Mouse (Mus musculus) left cerebral cortex, postnatal 25 days (tissue): Measurements from ENCODE around the gene Amfr. TPM values are rescaled to one million over a fixed set of nuclear protein-coding genes. Genes with fewer than 3 reads are reported as not detected.

Experiments used
- DNase-seq, 2 experiments: peaks; one replicate each; pipeline ENCODE4 v3.0.0; 2022; ENCODE audit warnings: low spot score in 2 of 2, mixed read lengths in 1 of 2
- intact Hi-C: fragments of 180-260 bp; cut with DNase I; formaldehyde crosslinking; loops from one replicate; pipeline ENCODE4 v1.15.1; 2025
- total RNA-seq, 2 experiments: library from RNA; stranded (reverse); gene quantifications; 2 replicates each; pipeline ENCODE4 v1.2.3; 2021

Gene Amfr
- total RNA-seq = 100 to 1,000 TPM; 114 to 115 TPM

DNA sequence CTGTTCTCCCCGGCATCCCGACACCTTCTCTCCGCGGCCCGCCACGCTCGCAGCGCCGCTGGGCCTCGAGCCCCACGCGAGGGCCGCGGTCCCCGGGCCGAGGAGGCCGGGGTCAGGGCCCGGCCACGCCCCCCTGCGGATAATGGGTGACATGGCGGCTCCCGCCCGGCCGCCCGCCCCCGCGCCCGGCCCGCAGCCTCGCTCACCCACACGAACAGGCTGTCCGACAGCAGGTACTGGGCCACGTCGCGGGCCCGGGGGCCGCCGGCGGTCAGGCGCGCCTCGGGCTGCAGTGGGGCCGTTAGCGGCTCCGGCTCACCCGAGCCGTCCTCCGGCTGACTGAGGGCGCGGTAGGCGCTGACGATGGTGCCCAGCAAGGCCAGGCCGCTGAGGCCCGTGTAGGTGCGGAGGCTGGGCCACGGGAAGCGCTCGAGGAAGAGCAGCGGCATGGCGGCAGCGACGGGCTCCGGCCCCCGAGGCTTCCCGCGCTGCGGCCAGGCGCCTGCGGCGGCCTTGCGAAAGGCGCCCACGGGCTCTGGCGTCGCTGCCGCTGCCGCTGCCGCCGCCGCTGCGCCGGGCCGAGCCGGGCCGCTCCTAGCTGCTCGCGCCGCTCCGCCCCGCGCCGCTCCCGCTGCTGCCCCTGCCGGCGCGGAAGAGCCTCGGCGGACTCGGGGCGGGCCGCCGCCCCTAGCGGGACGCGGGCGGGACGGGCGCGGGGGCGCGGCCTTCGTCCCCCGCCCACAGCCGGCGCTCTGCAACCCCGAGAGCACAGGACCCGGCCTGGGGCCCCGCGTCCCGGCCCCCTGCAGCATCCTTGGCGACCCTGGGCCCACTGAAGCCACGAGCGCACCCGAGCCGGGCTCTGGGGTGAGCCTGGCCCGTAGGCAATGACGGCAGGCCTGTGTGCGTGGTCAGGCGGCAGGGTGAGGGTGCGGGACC lies at the start of gene Amfr:
TSS of gene Amfr (minus strand) at position 830 of the 939 bp plus-strand sequence.
- intact Hi-C loops = loop anchor here (2.0 kb wide), 1 partner anchor 25 kb away; the partner anchor contains the start of genes Nudt21 and Ogfod1
- peak; percentile 49 to 62 for DNase-seq

DNA sequence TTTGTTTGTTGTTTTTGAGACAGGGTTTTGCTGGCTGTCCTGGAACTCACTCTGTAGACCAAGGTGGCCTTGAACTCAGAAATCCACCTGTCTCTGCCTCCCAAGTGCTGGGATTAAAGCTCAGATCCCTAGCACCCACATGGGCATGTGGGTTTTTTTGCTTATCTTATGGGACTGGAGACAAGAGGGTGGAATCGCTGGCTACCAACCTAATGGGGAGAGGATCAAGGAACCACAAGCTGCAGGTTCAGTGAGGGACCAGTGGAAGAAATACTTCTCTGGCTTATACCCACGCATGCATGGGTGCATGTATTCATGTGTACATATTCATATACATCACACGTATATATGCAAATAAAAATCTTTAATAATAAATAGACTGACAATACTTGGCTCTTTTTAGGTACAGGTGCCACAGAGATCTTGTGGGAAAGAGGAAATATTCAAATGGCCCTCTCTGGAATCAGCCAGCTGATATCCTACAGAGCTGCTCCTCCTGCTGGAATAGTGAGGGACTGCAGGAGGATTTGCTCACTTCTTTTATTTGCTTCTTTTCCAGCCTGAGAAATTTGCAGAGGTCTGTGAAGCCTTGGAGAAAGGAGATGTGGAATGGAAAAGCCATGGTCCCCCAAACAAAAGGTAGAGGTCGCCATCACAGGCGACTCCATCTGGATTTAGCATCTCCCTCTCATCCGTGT lies 44.7 kb upstream of the Amfr start:
- peak; percentile 61 to 63 for DNase-seq
- intact Hi-C loops = no loop called here

DNA sequence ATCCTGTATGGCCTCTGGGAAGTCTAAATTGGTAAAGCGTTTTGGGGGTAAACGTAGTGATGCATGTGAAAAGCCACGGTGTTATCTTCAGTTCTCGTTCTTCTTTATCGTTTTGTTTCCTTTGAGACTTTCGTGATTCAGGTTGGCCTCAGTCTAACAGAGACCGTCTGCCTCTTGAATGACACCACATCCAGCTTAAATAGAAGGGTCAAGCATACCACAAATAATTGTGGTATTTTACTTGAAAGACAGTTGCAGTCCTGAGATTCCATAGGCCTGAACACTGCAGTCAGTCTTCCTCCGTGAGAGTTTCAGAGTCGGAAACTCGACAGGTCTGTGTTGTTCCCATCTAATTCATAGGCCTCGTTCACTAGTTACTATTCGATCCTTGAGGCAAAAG lies 40.1 kb upstream of the Amfr start:
- intact Hi-C loops = no loop called here
- DNase-seq = no peak

DNA sequence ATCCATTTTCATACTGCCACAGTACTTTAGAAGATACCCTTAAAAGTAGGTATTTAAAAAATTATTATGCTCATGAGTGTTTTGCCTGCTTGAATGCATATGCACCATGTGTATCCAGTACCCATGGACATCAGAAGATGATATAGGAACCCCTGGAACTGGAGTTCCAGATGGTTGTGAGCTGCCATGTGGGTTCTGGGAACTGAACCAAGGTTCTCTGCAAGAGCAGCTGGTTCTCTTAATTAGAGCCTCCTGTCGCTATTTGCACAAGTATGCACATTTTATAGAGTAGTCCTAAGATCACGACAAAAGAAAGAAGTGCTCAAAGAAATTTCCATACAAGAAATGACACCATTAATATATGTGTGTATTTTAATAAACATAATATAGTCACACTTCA lies 35.2 kb upstream of the Amfr start:
- peak in 1 of 2 experiments; percentile 24 for DNase-seq
- intact Hi-C loops = no loop called here

DNA sequence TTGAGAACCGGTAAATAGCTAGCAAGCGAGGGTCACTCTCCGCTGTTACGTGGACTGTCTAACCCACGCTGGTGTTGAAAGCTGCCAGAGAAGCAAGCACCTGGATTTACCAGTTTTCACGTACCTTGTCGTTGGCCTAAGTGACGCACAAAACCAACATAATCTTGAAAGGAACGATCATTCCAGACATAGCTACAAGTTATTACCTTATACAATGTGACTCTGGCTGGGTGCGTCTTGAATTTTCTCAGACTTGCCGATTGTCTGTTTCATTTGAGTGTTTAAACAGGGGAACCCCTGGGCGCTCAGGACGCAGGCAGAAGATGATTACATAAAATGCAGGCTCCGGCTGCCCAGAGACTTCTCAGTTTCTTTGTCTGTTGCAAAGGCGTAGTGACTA lies 25.2 kb upstream of the Amfr start:
- peak in 1 of 2 experiments; percentile 21 for DNase-seq
- intact Hi-C loops = loop anchor here (2.0 kb wide), 1 partner anchor 25 kb away; the partner anchor contains the start of gene Amfr

DNA sequence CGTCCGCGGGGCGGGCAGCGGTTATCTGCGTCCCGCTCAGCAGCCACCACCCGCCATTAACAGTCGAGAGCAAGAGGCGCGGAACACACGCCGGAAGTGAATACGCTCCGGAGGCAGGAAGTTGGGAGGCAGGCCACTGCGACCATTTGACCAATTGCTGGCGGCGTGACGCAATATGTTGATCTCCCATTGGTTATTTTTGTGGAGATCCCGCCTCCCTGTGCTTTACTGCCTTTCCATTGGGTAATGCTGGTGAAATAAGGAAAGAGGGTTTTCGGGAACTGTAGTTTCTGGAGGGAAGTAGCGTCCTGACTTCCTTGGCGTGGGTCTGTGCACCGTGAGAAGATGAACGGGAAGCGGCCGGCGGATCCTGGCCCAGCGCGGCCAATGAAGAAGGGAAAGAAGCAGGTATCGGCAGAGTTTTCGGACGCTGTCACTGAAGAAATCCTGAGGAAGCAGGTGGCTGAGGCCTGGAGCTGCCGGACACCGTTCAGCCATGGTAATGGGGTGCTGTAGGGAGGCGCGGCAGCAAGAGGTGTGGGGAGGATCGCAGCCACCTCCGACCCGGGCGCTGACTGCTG lies 24.4 kb upstream of the Amfr start, which contains the start of the genes Nudt21 and Ogfod1:
TSS of gene Nudt21 (minus strand) at position 88 of the 581 bp plus-strand sequence.
TSS of gene Ogfod1 (plus strand) at position 255 of the 581 bp plus-strand sequence.
- intact Hi-C loops = loop anchor here (2.0 kb wide), 1 partner anchor 24 kb away; the partner anchor contains the start of gene Amfr
- peak; percentile 97 to 99 for DNase-seq

DNA sequence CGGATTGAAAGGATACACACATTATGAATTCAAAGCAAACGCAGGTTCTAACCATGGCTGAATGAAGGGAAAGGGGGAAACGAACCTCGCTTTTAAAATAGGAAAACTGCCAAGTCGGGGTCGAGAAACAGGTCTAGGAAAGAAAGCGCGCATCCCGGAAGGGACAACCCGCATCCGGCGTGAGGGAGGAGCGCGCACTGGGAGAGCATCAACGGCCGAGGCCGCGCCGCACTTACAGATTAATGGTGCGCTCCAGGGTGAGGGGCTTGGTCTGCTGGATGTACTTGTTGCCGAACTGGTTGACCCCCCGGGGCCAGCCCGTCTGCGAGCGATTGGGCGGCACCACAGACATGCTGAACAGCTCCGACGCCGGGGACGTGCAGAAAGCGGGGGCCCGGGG lies 23.9 kb upstream of the Amfr start:
- peak; percentile 65 to 69 for DNase-seq
- intact Hi-C loops = loop anchor here (2.0 kb wide), 1 partner anchor 24 kb away; the partner anchor contains the start of gene Amfr

DNA sequence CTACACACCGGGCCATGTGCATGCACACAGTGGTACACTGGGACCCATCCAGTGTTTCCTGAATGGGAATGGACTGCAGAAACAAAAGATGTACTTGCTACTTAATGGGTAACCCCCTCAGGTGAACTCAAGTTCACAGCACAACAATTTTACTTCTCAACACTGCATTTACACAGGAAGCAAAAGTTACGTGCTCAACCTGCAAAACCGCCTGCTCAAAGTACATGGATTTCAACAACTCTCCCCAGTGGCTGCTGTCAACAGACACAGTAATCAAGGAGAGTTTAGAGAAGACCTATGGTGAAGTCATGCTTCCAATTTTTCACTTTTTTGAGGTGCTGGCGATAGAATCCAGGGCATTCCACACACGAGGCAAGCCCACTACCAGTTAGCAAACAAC lies 22.6 kb upstream of the Amfr start:
- no peak for DNase-seq
- intact Hi-C loops = no loop called here

DNA sequence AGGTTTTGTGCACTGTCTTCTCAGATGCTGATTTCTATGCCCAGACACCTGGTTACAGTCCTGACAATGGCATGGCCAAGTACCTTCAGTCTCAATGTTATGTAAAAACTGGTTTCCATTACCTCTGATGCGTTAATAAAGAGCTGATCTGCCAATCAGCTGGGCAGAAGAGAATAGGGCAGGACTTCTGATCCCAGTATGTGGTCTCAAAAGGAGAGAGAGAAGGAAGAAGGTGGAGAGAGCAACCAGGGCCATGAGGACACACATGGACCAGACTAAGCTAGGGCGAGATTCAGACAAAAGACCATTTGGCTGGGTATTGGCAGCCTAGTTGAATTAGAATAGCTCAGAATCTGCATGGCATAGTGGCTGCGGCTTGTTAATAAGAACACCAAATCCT lies 21.0 kb upstream of the Amfr start:
- DNase-seq = no peak
- intact Hi-C loops = no loop called here

DNA sequence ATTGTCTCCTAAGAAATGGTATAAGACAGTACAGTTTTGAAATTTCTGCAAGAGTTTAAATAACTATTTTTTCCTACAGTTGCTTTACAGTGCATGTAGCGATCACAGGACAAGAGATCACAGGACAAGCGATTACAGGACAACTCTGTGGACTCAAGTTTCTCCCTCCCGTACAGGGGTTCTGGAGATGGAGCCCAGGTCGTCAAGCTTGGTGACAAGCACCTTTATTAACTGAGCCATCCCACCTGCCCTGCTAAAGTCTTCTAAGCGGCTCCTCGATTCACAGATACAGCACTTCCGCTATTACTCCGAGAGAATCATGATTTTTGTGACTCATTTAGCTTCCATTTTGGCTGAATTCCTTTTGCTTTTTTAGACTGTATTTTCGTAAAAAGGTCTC lies 17.1 kb upstream of the Amfr start:
- intact Hi-C loops = no loop called here
- DNase-seq = no peak

DNA sequence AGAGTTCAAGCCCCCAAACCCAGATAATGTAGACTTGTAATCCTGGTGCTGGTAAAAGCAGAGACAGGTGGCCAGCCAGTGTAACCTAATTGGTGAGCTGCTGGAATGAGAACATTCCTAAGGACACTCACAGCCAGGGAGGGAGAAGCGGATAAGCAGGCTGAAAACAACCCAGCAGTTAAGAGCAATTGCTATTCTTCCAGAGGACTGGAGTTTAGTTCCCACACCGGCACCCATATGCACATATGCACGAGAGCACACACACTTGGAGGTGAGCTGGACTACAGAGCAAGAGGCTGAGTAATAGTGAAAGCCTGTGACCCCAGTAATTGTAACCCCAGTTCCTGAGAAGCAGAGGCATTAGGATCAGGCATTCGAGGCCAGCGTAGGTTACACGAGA lies 11.3 kb upstream of the Amfr start:
- no peak for DNase-seq

DNA sequence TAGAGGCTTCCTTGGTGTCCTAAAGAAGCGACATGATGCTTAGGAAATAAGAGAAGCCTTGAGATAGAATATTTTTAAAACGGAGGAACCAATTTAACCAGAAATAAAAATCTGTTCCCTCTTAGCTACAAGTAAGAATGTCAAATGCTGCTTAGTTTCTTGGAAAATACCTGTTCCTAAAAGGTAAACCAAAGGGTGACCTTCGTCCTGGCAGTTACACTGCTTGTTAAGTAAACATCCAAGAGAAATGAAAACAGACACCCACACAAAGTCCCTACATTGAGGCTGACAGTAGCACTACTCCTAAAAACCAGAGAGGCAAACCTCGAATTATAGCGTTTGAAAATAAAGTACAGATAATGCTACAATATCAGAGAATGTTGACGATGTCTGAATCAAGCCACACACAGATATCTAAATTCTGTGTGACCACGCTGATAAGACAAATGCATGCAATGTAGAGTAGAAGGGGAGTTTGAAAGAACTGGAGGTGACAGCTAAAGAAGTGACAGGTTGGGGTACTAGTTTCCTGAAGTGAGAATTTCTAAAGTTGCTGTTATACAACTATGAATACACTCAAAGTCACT lies 477 bp upstream of the Amfr start:
- DNase-seq = no peak
- intact Hi-C loops = loop anchor here (2.0 kb wide), 1 partner anchor 24 kb away; the partner anchor contains the start of genes Nudt21 and Ogfod1

More for the DNA sequence above, 11.3 kb upstream of the Amfr start:
- intact Hi-C loops = no loop called here

DNA sequence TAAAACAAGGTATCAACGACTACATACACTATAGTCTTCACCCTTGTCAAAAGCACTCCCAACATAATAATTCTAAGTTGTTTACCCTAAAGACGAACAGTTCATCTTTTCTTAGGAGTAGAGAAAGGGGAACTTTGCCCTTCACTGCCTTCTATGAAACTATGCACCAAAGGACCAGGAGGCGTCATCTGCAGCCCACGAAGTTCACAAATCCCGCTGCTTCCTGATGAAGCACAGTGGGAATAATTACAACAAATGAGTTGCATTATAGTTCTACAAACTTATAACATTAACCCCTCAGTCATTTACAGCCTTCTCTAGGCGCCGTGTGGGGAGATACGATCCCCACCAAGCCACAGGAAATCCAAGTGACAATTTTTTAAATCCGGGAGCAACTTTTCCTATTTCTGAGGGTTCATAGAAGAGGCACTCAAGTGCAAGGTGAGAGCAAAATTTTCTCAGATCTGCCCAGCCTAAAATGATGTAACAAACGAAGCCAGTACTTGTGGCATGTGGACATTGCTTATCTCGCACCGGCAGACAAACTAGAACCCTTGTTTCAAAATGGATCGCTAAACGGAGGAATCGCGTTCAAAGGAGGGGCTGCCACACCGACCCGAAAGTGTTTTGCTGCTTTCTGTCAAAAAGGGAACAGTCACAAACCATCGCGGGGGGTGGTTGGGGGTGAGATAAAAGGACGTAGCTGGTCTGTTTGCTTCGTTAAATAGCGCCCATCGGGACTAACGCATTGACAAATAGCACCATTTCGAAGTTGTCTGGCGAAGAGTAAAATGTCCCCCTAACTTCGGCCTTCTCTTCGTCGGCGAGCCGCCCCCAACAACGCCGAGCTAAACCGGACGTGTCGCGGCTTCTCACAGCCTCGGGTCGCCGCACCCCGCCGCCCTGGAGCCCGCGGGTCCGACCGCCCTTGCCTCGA lies 1.3 kb downstream of the Amfr start:
- intact Hi-C loops = loop anchor here (2.0 kb wide), 1 partner anchor 25 kb away; the partner anchor contains the start of genes Nudt21 and Ogfod1
- DNase-seq = no peak

DNA sequence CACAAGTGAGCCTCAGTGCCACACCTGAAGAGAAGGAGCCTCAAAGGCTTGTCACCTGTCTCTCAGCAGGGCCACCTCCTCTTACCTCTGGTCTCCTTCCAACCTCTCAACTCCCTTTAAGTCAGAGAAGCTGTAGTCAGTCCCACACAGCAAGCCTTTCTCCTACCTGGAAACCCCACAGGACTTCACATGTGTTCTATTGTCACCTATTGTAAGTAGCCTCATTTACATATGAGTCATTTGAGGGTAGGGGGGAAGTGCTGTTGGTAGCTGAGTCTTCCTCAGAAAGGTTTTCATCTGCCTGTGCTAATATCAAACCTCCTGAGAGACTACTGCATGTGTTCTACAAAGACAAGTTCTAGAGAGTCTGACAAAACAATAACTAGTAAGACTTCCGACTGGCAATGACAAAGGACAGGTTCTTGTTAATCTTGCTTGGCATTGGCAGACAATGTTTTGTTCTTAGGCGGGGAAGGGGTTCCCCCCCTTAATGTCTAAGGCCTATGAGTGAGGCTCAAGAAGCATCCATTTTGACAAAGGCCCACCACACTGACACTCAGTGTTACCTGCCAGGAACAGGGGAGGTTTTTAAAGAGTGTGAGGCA lies 2.4 kb downstream of the Amfr start:
- intact Hi-C loops = no loop called here
- DNase-seq = no peak

DNA sequence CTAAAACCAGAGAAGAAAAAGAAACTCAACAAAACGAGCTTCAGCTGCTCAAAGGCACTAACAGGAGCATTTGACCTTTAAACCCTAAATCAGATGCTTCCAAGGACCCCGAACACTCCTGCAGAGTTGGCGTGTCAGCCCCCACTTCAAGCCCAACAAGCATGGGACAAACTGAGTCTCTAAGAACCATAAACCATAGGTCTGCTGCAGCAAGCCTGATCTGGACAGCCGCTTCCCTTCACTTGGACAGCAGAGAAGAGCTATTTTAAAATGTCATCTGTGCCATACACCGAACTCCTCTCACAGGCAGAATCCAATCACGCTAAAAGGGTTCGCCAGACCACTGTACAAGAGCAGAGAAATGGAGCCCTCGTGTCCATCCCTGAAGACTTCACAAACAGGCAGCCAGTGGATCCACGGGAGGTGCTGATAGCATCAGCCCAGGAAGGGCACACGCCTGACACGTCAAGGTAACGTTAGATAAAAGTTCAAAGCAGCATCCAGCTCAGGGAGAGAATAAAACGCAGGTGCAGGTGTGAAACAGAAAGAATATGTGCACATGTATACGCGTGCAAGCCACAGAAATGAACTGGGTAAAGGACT lies 3.3 kb downstream of the Amfr start:
- DNase-seq = no peak
- intact Hi-C loops = no loop called here

DNA sequence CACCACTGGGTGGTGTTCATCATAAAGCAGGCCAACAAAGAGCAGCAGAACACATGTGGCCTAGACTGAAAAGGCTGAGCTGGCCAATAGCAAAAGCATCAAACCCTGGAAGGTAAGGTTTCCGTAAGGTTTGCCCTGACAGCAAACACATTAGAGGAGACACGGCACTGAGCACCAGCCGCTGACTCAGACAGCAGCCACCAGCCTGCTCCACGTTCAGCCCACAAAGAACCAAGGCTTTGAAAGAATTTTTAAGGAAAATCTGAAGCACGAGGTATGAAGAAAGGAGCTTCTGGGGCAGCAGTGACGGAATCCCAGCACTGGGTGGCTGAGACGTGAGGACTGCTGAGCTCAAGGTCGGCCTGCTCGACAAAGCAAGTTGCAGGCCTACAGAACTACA lies 8.5 kb downstream of the Amfr start:
- intact Hi-C loops = no loop called here

DNA sequence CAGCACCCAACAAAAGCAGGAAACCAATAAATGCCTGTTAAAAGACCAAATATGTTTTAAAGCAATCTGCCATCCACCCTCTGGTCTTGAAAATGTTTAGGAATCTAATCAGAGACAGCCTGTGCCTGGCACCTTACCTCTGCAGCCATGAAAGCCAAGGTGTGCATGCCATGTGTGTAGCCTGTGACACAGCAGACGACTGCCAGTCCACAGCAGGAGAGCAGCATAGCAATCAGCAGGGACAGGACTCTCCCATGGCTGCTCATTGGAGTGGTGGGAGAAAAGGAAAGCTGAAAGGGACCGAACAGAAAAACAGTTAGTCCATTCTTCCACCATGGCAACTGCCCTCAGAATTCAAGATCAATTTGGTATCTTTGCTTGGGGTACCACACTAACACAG lies 13.7 kb downstream of the Amfr start:
- intact Hi-C loops = no loop called here
- no peak for DNase-seq

More for the DNA sequence above, 8.5 kb downstream of the Amfr start:
- peak in 1 of 2 experiments; percentile 40 for DNase-seq

DNA sequence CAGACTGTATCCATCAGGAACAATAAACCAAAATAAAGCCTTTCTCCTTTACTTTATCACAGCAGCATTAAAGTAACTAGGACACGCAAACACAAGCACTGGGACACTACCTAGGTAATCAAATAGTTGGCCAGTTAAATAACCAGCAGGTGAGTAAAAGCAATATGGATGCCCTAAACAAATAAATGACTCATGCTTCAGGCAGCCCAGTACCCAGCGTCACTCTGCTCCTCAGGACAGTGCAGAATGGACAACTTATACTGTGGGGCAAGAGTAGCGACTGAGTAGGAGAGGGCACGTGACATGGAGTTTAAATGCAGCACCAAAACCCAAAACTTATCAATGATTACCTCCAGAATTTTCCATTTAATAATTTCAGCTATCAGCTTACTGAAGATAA lies 22.9 kb downstream of the Amfr start:
- intact Hi-C loops = no loop called here
- no peak for DNase-seq
